Mouse (Mus musculus) left cerebral cortex, adult 9 months (tissue): ENCODE data around the gene Arfgap3.
A peak's percentile ranks its signal among the peaks of the same experiment; 100 is the strongest.
"Not testable (repeated sequence)": the region's sequence is repeated elsewhere in the genome, so short reads cannot be mapped to it uniquely, and the experiment has no call there.

Experiments used
- DNase-seq, 2 experiments: peaks; one replicate each; pipeline ENCODE4 v3.0.0; 2022; ENCODE audit warnings: low spot score in 2 of 2

The Arfgap3 gene

GRCm38 (mm10) chr15:83345898-83346529, 4.0 kb downstream of the Arfgap3 start:
- DNase-seq = no peak

- peak in 1 of 2 experiments; percentile 52 for DNase-seq
These were observed 5.1 kb downstream of the Arfgap3 start for GRCm38 (mm10) chr15:83344956-83345355.

DNA sequence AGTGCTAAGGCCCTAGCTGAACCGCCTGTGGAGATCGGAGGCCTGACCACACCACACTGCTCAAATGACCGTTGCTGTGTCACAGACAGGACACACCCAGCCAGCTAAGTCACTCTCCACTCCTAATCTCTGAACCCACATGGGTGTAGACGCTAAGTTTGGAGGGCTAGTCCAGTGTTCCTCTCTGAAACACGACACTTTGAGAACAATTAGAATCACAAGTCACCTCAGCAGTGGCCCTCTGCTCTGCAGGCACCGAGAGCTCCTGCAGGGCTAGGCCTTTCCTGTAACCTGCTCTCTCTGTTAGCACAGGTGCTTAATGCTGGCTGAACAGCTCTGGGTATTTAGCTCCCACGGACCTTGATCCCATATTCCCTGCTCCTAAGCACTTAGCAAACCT, 5.9 kb downstream of the Arfgap3 start:
- no peak for DNase-seq

DNA sequence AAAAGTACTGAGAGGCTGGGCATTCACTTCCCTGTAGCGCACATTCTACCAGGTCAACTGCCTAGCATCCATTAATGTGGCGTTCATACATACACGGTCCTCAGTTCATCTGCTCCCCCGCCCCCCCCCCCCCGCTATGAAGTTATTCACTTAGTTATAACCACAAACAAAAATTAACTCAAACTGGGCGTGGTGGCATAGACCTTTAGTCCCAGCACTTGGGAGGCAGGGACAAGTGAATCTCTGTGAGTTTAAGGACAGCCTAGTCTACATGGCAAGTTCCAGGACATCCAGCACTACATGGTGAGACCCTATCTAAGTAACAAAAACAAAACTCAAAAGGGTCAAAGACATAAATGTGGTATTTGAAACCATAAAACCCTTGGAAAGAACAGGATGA, 11.1 kb downstream of the Arfgap3 start:
- no peak for DNase-seq

- DNase-seq = no peak
These were observed 11.9 kb downstream of the Arfgap3 start for GRCm38 (mm10) chr15:83337903-83338870.

DNA sequence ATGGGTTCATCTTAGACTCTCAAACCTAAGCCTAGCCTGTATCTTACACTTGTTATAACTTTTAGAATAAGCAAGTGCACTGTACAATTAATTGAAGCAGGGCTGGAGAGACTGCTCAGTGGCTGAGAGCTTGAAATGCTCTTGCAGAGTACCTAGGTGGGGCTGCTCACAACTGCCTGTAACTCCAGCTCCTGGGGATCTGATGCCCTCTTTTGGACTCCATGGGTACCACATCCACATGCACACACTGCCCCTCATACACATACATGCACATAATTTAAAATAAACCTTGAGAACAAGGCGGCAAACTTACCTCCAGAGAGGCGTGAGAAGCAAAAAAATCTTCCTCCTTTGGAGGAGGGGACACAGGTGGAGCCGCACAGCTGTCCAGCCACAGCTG, 17.7 kb downstream of the Arfgap3 start:
- DNase-seq = no peak

DNA sequence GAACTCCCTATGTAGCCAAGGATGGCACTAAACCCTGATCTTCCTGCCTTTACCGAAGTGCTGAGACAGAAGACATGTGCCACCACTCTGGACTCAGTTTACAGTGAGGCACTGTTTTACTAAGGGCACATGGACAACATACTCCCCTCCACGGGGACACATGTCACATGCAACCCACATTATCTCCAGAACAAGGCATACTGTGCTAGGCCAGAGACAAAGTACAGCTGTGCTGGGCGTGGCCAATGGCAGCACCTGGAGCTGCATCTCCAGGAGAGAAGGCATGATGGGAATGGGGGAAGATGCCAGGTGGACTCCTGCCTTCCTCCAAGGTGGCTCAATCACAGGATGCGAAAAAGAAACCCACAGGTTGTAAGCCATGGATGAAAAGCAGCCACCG, 21.1 kb downstream of the Arfgap3 start:
- DNase-seq = no peak

GRCm38 (mm10) chr15:83323071-83323470, 27.0 kb downstream of the Arfgap3 start:
- DNase-seq = no peak

DNA sequence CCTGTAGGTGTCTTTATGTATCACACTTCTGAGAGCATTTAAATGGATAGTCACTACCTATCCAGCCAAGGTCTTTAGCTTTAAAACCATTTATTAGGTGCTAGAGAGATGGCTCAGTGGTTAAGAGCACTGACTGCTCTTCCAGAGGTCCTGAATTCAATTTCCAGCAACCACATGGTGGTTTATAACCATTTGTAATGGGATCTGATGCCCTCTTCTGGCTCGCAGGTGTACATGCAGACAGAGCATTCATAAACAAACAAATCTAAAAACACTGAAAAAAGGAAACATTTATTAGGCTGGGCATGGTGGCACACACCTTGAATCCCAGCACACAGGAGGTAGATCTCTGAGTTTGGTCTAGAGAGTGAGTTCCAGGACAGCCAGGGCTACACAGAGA, 35.1 kb downstream of the Arfgap3 start:
- DNase-seq = no peak

- DNase-seq = no peak
These were observed 40.2 kb downstream of the Arfgap3 start for GRCm38 (mm10) chr15:83309878-83310277.

DNA sequence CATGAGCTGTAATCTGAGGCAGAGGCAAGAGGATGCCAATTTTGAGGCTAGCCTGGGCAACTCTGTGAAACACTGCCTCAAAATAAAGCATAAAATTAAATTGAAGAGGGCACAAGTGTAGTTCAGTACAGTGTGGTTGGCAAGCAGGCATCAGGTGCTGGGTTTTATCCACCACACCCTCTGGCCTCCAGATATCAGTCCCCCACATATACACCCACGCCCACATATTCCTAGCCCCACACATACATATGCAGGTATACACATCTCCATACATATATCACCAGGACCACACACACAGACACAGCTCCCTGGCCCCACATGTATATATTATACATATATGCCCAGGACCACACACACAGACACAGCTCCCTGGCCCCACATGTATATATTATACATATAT, 41.3 kb downstream of the Arfgap3 start:
- DNase-seq = not testable (repeated sequence)

GRCm38 (mm10) chr15:83306181-83306580, 43.9 kb downstream of the Arfgap3 start:
- no peak for DNase-seq

- DNase-seq = no peak
These were observed 44.7 kb downstream of the Arfgap3 start for GRCm38 (mm10) chr15:83305192-83305921.

GRCm38 (mm10) chr15:83304804-83305191, 45.2 kb downstream of the Arfgap3 start:
- DNase-seq = no peak

DNA sequence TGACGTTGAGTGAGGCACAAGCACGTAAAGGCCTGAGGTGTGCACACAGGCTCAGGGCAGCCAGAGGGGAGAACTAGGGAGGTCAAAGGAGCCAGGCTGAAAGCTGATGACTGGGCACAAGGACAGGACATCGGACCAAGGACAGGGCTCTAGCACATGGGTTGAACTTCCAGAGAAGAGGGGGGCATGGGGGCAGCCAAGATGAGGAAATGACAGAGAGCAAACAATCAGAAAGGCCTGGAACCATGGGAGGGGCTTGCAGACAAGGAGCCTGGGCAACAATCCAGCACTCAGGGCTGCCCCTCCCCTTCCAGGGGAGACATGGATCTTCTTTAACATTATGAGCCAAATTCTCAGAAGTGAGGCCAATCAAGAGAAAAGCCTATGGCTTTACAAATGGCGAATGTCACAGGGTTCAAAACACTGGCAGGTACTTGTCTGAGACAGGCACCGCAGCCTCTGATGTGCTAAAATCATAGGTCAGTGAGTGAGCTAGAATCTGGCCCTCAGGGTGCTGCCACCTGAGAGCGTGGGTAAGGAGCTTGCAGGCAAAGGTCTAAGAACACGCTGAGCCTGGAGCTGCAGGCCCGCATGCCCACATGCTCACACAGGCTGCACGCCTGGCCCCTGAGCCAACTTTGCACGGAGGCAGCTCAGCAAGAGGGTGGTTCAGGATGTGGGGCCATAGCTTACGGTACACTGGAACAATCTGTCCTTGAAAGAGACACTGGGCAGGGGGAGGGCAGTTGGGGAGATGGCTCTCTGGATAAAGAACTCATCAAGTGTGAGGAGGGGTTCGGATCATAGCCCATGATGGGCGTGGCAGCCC, 46.2 kb downstream of the Arfgap3 start:
- DNase-seq = no peak

GRCm38 (mm10) chr15:83299916-83300582, 50.0 kb downstream of the Arfgap3 start:
- DNase-seq = no peak

- DNase-seq = no peak
These were observed 50.6 kb downstream of the Arfgap3 start for GRCm38 (mm10) chr15:83299450-83299849.

DNA sequence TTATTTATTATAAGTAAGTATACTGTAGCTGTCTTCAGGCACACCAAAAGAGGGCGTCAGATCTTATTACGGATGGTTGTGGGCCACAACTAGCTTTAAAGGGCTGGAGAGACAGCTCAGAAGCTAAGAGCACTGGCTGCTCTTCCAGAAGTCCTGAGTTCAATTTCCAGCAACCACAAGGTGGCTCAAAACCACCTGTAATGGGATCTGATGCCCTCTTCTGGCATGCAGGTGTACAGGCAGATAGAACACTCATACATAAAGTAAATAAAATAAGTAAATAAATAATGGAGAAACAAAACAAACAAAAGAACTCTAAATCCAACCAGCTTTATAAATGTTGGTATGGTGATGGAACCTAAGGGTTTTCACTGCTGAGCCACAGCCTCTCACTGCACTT, 51.2 kb downstream of the Arfgap3 start:
- DNase-seq = no peak

DNA sequence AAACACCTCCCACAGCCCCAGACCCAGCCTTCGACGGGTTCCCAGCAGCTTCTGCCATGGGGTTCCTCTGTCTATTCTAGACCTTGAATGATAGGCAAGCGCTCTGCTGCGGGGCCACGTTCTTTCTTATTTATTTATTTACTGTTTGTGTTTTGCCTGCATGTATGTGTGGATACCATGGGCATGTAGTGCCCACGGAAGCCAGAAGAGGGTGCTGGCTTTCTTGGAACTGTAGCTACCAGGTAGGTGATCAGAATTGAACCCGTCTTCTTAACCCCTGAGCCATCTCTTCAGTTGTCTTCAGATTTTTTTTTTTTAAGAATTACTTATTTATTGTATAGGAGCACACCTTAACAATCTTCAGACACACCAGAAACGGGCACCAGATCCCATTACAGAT, 51.7 kb downstream of the Arfgap3 start:
- DNase-seq = no peak

DNA sequence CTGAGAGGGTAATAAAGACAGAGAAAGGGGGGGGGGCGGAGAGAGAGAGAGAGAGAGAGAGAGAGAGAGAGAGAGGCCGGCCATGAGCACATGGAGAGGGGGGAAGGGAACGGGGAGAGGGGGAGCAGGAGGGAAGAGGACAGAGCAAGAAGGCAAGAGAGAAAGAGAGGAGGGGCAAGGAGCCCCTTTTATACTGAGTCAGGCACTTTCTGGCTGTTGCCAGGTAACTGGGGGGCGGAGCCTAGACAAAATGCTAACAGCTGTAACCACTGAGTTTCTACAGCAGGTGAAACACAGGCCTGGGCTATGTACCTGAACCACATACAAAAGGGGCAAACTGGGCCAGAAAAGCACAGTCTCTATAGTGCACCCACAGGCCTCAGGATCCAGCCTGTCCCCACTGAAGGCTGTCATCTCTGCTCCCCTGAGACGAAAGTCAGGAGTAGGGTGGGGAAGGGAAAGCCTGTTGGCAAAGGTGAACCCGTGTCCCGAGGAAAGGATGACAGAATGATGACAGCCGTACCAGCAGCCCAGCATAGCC, 53.2 kb downstream of the Arfgap3 start:
- no peak for DNase-seq

DNA sequence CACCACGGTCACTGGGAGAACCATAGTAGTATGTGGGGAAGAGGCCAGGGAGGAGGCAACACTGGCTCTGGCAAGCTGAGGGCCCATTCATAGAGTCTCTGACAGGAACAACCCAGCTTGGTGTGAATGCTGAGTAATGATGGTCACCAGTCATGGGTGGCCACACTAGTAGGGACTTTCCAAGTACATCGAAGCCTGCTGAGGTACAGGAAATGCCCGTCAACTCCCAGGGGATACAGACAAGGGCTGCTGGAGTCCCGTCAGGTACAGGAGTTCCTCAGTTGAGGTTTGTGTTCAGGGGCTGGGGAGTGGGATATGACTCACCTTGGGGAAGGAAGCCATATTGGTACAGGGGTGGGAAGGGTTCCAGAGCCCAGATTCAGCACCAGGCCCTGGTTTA, 54.0 kb downstream of the Arfgap3 start:
- no peak for DNase-seq
